Mouse (Mus musculus) midbrain, embryonic 13.5 days (tissue): ENCODE results near the gene Necap1. TPM values are rescaled to one million over a fixed set of nuclear protein-coding genes. Genes with fewer than 3 reads are reported as not detected.

ENCODE experiments used
- ATAC-seq: fragments of 200-750 bp; cut with Nextera tagmentation; 2 replicates; pipeline ENCODE4 v1.8.0; 2017; ENCODE audit warnings: mild to moderate bottlenecking, moderate TSS enrichment, moderate library complexity
- H3K27ac ChIP-seq: fragments of 300-500 bp; sonication (generic); 2 replicates; pipeline ENCODE4 v1.5.1; 2015; ENCODE audit warnings: inconsistent platforms, mild to moderate bottlenecking, moderate library complexity
- H3K27me3 ChIP-seq: fragments of 300-500 bp; sonication (generic); 2 replicates; pipeline ENCODE4 v1.6.1; 2015; ENCODE audit warnings: mild to moderate bottlenecking, inconsistent platforms
- H3K36me3 ChIP-seq: fragments of 300-500 bp; sonication (generic); 2 replicates; pipeline ENCODE4 v1.6.1; 2015; ENCODE audit warnings: mild to moderate bottlenecking, inconsistent platforms
- H3K4me1 ChIP-seq: fragments of 300-500 bp; sonication (generic); replicated peaks from 2 replicates; pipeline ENCODE4 v1.6.1; 2015; ENCODE audit warnings: inconsistent platforms
- H3K4me2 ChIP-seq: fragments of 300-500 bp; sonication (generic); replicated peaks from 2 replicates; pipeline ENCODE4 v1.6.1; 2015; ENCODE audit warnings: moderate library complexity, mild to moderate bottlenecking, inconsistent platforms
- H3K4me3 ChIP-seq: fragments of 300-500 bp; sonication (generic); replicated peaks from 2 replicates; pipeline ENCODE4 v1.5.1; 2015; ENCODE audit warnings: mild to moderate bottlenecking, inconsistent platforms
- H3K9ac ChIP-seq: fragments of 300-500 bp; sonication (generic); replicated peaks from 2 replicates; pipeline ENCODE4 v1.6.1; 2015; ENCODE audit warnings: mild to moderate bottlenecking, inconsistent platforms
- H3K9me3 ChIP-seq: fragments of 300-500 bp; sonication (generic); 2 replicates; pipeline ENCODE4 v1.6.1; 2016; ENCODE audit warnings: mild to moderate bottlenecking, inconsistent platforms
- WGBS: fragments of 180-500 bp; shearing (Covaris S2); methylation state at CpG from one replicate; pipeline ENCODE4 v1.1.7; 2015; 5-methylcytosine and 5-hydroxymethylcytosine counted together
- polyA plus RNA-seq: library from polyadenylated mRNA; unstranded; fragments of >200 nt; fragmentation: Nextera tagmentation; extraction: Ambion mirVana; gene quantifications from 2 replicates; pipeline ENCODE4 v1.2.1, GENCODE M21; 2015

The Necap1 gene
- polyA plus RNA-seq, result 107 and 113 TPM in 2 replicates

GRCm38 (mm10) chr6:122873871-122874719 is at the start of gene Necap1:
Gene Necap1 (plus strand): TSS chr6:122874474.
- H3K4me2 ChIP-seq, result peak within 1 kb of the TSS; percentile 63
- H3K27ac ChIP-seq, result peak within 1 kb of the TSS; percentile 83
- peak within 1 kb of the TSS; percentile 81 for H3K9ac ChIP-seq
- peaks cover 17% of the 10 kb centered on the region for H3K4me1 ChIP-seq
- peaks cover 20% of the 10 kb centered on the region for H3K36me3 ChIP-seq
- no peaks in the 10 kb centered on the region for H3K27me3 ChIP-seq
- peak within 1 kb of the TSS; percentile 68 for H3K4me3 ChIP-seq
- H3K9me3 ChIP-seq, result no peaks in the 10 kb centered on the region
- WGBS, result 7% methylated on average over 43 of the region's 43 CpGs
- ATAC-seq, result peak; percentile 97

GRCm38 (mm10) chr6:122825166-122825565 is 49.1 kb upstream of the Necap1 start:
- Histone ChIP-seq H3K4me1 (peaks cover 40% of the 10 kb centered on the region), H3K27me3 (no peaks in the 10 kb centered on the region), H3K4me3 (no peak overlapping the region), H3K36me3 (peaks cover 13% of the 10 kb centered on the region; the same call in 1 of the 2 replicates), H3K4me2 (no peak overlapping the region), H3K9me3 (no peaks in the 10 kb centered on the region), H3K9ac (no peak overlapping the region), H3K27ac (no peak overlapping the region)
- no peak for ATAC-seq
- 94% methylated on average over 8 of the region's 9 CpGs for WGBS

DNA sequence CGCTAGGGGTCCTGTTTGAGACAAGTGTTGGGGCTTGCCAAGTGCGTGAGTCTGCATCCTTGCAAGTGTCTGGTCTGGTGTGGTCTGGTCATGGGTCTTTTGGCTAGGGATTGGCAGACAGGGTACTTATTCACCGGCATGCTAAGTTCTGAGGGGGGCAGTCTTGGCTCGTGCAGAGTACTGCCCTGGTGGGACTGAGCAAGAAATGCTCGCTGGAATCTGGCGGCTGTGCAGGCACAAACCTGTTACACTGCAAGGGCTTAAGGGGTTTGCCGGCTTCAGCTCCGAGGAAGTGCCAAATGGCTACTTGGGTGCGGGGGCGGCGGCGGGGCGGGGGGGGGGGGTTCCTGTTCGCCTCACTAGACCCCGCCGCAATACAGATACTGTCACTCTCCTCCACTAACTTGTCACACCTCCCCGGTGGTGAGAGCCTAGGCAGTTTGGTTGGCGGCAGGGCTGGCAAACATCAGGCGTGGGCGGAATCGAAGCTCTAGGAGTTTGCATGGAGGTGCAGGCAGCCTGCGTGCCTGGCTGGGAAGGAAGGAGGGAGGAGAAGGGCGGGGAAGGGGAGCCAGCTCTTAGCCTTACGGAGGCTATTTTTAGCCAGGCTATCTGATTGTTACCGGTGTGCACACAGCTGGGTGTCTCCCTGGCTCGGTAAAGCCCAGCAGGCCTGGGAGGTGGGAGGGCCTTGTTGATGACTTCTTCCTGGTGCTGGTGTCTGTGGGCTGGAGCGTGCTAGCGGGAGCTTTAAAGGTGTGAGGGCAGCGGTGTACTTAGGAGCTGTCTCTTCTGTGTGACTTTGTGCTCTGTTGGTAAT is 48.1 kb upstream of the Necap1 start:
- Histone ChIP-seq H3K4me3 (peak overlapping the region; percentile 40), H3K9ac (peak overlapping the region; percentile 61), H3K27me3 (no peaks in the 10 kb centered on the region), H3K36me3 (peaks cover 22% of the 10 kb centered on the region; the same call in 1 of the 2 replicates), H3K27ac (no peak overlapping the region), H3K9me3 (no peaks in the 10 kb centered on the region), H3K4me1 (peaks cover 30% of the 10 kb centered on the region), H3K4me2 (peak overlapping the region; percentile 67)
- peak; percentile 76 for ATAC-seq
- 5% methylated on average over 22 of the region's 29 CpGs for WGBS

GRCm38 (mm10) chr6:122828086-122828485 is 46.2 kb upstream of the Necap1 start:
- Histone ChIP-seq H3K27me3 (no peaks in the 10 kb centered on the region), H3K4me1 (peaks cover 15% of the 10 kb centered on the region), H3K27ac (no peak overlapping the region), H3K36me3 (peaks cover 39% of the 10 kb centered on the region), H3K4me2 (no peak overlapping the region), H3K9ac (no peak overlapping the region), H3K4me3 (no peak overlapping the region), H3K9me3 (no peaks in the 10 kb centered on the region)
- 45% methylated on average over 13 of the region's 13 CpGs for WGBS
- ATAC-seq, result no peak

GRCm38 (mm10) chr6:122832880-122833279 is 41.4 kb upstream of the Necap1 start:
- no peak overlapping the region for H3K4me3 ChIP-seq
- H3K27me3 ChIP-seq, result no peaks in the 10 kb centered on the region
- no peaks in the 10 kb centered on the region for H3K9me3 ChIP-seq
- H3K4me1 ChIP-seq, result no peaks in the 10 kb centered on the region
- ATAC-seq, result no peak
- H3K36me3 ChIP-seq, result peaks cover 82% of the 10 kb centered on the region
- H3K27ac ChIP-seq, result no peak overlapping the region
- no peak overlapping the region for H3K9ac ChIP-seq
- WGBS, result 84% methylated on average over 7 of the region's 7 CpGs
- H3K4me2 ChIP-seq, result no peak overlapping the region

- H3K4me2 ChIP-seq, result no peak overlapping the region
- no peaks in the 10 kb centered on the region for H3K9me3 ChIP-seq
- no peak overlapping the region for H3K4me3 ChIP-seq
- H3K9ac ChIP-seq, result no peak overlapping the region
- no peak for ATAC-seq
- no peak overlapping the region for H3K27ac ChIP-seq
- WGBS, result 65% methylated on average over 4 of the region's 4 CpGs
- no peaks in the 10 kb centered on the region for H3K4me1 ChIP-seq
- peaks cover 90% of the 10 kb centered on the region for H3K36me3 ChIP-seq
- no peaks in the 10 kb centered on the region for H3K27me3 ChIP-seq
Observed at GRCm38 (mm10) chr6:122834365-122834764, 39.9 kb upstream of the Necap1 start.

DNA sequence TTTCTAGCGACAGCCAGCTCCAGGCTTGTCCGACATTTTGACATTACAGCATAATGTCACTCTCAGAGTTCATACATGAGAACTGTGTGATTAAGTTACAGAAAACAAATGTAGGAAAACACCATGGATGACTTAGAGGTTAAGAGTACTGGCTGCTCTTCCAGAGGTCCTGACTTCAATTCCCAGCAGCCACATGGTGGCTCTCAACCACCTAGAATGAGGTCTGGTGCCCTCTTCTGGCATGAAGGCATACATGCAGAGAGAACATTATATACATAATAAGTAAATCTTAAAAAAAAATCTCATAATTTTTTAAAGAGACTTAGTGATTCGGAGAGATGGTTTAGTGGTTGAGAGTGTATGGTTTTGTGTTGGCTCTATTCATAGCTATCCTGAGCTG is 37.3 kb upstream of the Necap1 start:
- Histone ChIP-seq H3K4me2 (no peak overlapping the region), H3K9me3 (no peaks in the 10 kb centered on the region), H3K36me3 (peaks cover 94% of the 10 kb centered on the region), H3K4me1 (no peaks in the 10 kb centered on the region), H3K9ac (no peak overlapping the region), H3K4me3 (no peak overlapping the region), H3K27me3 (no peaks in the 10 kb centered on the region), H3K27ac (no peak overlapping the region)
- no peak for ATAC-seq
- over 99% methylated on average over 3 of the region's 3 CpGs for WGBS

DNA sequence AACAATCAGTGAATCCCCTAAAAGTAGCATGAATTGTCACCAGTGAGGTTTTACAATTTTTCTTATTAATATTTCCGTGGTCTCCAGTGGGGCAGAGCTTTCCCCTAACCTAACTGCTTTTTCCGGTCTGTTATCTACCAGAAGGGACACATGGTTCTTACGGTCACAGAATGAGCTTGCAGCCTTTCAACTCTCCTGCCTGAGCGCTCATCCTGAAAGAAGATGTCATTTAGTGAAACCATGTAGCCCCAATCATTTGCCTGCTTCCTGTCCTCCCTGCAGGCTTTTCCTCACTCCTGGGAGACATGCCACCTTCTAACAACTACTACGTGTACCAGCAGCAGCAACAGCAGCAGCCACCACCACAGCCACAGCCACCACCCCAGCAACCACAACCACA is 36.7 kb upstream of the Necap1 start:
- no peak overlapping the region for H3K4me2 ChIP-seq
- H3K9me3 ChIP-seq, result no peaks in the 10 kb centered on the region
- H3K27me3 ChIP-seq, result no peaks in the 10 kb centered on the region
- H3K4me3 ChIP-seq, result no peak overlapping the region
- ATAC-seq, result no peak
- H3K4me1 ChIP-seq, result no peaks in the 10 kb centered on the region
- H3K27ac ChIP-seq, result no peak overlapping the region
- WGBS, result 89% methylated on average over 5 of the region's 5 CpGs
- peaks cover 90% of the 10 kb centered on the region for H3K36me3 ChIP-seq
- no peak overlapping the region for H3K9ac ChIP-seq

DNA sequence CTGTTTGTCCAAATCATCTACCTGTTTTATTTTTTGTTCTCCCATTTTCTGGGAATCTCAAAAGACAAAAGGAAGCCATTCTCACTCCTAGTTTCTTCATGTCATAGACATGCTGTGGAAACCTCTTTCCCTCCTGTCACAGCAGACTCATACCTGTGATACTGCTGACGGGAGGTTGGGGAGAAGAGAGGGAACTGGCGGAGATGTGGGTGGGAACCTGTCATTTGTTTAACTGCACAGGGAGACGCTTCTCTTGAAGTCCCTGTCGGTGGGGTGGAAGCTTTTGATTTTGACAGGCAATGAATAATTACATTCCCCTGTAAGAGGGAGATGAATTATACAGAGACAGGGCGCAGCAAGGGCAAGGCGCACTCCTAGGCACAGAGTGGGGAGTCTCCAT is 30.5 kb upstream of the Necap1 start:
- H3K27me3 ChIP-seq, result no peaks in the 10 kb centered on the region
- peaks cover 58% of the 10 kb centered on the region for H3K36me3 ChIP-seq
- H3K4me1 ChIP-seq, result no peaks in the 10 kb centered on the region
- H3K9me3 ChIP-seq, result no peaks in the 10 kb centered on the region
- no peak overlapping the region for H3K4me2 ChIP-seq
- 84% methylated on average over 6 of the region's 6 CpGs for WGBS
- H3K9ac ChIP-seq, result no peak overlapping the region
- H3K4me3 ChIP-seq, result no peak overlapping the region
- no peak for ATAC-seq
- H3K27ac ChIP-seq, result no peak overlapping the region

DNA sequence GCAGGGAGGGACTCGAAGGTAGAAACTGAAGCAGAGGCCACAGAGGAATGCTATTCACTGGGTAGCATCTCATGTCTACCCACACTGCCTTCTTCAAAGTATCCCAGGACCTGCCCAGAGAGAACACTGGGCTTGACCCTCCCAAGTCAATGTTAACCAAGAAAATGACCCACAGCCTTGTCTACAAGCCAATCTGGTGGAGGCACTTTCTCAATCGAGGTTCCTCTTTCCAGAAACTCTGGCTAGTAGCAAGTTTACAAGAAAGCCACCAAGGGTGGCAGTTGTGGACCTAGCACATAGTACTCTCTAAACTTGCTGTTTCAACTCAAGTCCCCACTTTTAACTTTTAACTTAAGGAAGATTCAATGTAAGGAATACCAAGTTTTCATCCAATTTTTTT is 21.6 kb upstream of the Necap1 start:
- Histone ChIP-seq H3K9me3 (no peaks in the 10 kb centered on the region), H3K36me3 (no peaks in the 10 kb centered on the region), H3K4me2 (no peak overlapping the region), H3K9ac (no peak overlapping the region), H3K4me1 (no peaks in the 10 kb centered on the region), H3K27ac (no peak overlapping the region), H3K4me3 (no peak overlapping the region), H3K27me3 (no peaks in the 10 kb centered on the region)
- WGBS, result 83% methylated on average over 2 of the region's 2 CpGs
- ATAC-seq, result no peak

DNA sequence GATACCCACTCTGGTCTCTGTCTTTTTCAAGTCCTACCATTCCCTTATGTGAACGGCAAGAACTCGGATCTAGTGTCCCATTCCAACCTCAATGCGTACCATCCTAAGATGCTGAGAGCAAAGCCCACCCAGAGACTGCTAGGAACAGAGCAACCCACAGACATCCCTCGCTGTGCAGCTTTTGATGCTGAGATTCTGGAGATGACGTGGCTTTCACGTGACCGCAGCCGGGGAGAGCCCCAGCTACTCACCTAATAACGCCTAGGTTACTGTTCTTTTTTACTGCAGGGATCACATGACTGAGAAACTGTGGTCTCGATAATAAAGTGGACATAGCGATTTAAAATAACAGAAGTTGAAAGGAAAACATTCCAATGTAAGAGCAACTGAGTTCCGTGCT is 19.7 kb upstream of the Necap1 start:
- H3K4me2 ChIP-seq, result no peak overlapping the region
- H3K4me3 ChIP-seq, result no peak overlapping the region
- 85% methylated on average over 12 of the region's 12 CpGs for WGBS
- ATAC-seq, result no peak
- no peaks in the 10 kb centered on the region for H3K9me3 ChIP-seq
- H3K4me1 ChIP-seq, result no peaks in the 10 kb centered on the region
- no peaks in the 10 kb centered on the region for H3K36me3 ChIP-seq
- no peaks in the 10 kb centered on the region for H3K27me3 ChIP-seq
- no peak overlapping the region for H3K9ac ChIP-seq
- no peak overlapping the region for H3K27ac ChIP-seq

DNA sequence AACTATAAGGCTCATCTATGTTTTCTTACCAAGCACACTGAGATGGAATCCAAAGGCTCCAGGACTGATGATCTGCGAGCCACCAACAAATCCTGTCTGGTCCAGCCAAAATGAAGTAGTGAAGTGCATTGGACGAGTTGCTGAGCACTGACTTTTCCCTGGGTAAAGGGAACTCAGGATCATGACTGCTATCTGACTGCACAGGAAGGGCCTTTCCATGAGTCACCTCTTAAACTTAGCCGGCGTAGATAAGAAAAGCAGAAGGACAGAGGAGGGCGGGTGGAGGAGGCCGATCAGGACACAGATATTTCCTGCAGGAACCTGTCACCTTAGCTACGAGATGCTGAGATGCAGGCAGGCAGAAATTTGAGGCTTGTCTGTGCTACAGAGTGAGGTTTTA is 18.3 kb upstream of the Necap1 start, which contains the start of gene C3ar1:
Gene C3ar1 (minus strand): TSS at position 207 of the 400 bp plus-strand sequence.
- no peaks in the 10 kb centered on the region for H3K4me1 ChIP-seq
- no peak within 1 kb of the TSS for H3K4me3 ChIP-seq
- no peaks in the 10 kb centered on the region for H3K27me3 ChIP-seq
- H3K27ac ChIP-seq, result no peak within 1 kb of the TSS
- H3K4me2 ChIP-seq, result no peak within 1 kb of the TSS
- 83% methylated on average over 7 of the region's 7 CpGs for WGBS
- H3K9me3 ChIP-seq, result no peaks in the 10 kb centered on the region
- no peak for ATAC-seq
- no peak within 1 kb of the TSS for H3K9ac ChIP-seq
- H3K36me3 ChIP-seq, result no peaks in the 10 kb centered on the region
